Mouse (Mus musculus) ES-Bruce4 (cell line): ENCODE measurements around the gene Rpl24. TPM values are rescaled to one million over a fixed set of nuclear protein-coding genes. Genes with fewer than 3 reads are reported as not detected.
"Not testable (repeated sequence)": the region's sequence is repeated elsewhere in the genome, so short reads cannot be mapped to it uniquely, and the experiment has no call there.

Experiments
- H3K27ac ChIP-seq: 2 replicates; pipeline ENCODE4 v1.5.1; 2012; ENCODE audit warnings: low read length, inconsistent platforms; ENCODE audit not compliant: insufficient read depth
- H3K27me3 ChIP-seq: 2 replicates; pipeline ENCODE4 v1.6.1; 2012; ENCODE audit warnings: mild to moderate bottlenecking, low read length, inconsistent platforms; ENCODE audit not compliant: control insufficient read depth, poor library complexity, insufficient read depth, severe bottlenecking
- H3K36me3 ChIP-seq: 2 replicates; pipeline ENCODE4 v1.6.1; 2012; ENCODE audit warnings: inconsistent platforms, mild to moderate bottlenecking, low read length, moderate library complexity; ENCODE audit not compliant: control insufficient read depth, poor library complexity, insufficient read depth, severe bottlenecking
- H3K4me1 ChIP-seq: one replicate; pipeline ENCODE4 v1.8.1; 2011; ENCODE audit warnings: low read length; ENCODE audit not compliant: control insufficient read depth, insufficient read depth
- H3K4me3 ChIP-seq: 2 replicates; pipeline ENCODE4 v1.5.1; 2011; ENCODE audit warnings: low read depth, mild to moderate bottlenecking, low read length
- H3K9ac ChIP-seq: 2 replicates; pipeline ENCODE4 v1.6.1; 2012; ENCODE audit warnings: low read depth, mild to moderate bottlenecking, inconsistent platforms; ENCODE audit not compliant: poor library complexity, severe bottlenecking
- H3K9me3 ChIP-seq: replicated peaks from 2 replicates; pipeline ENCODE4 v1.6.1; 2012; ENCODE audit warnings: mild to moderate bottlenecking, low read length, inconsistent platforms; ENCODE audit not compliant: control insufficient read depth, poor library complexity, insufficient read depth, severe bottlenecking
- CTCF ChIP-seq: IDR thresholded peaks from one replicate; pipeline ENCODE4 v1.8.1; 2011; ENCODE audit warnings: low read depth, low read length
- EP300 ChIP-seq: IDR thresholded peaks from 2 replicates; pipeline ENCODE4 v1.6.1; 2011; ENCODE audit warnings: low read depth, low read length; ENCODE audit not compliant: insufficient read depth
- POLR2A ChIP-seq: IDR thresholded peaks from one replicate; pipeline ENCODE4 v1.8.1; 2011; ENCODE audit warnings: low read length; ENCODE audit not compliant: insufficient read depth
- polyA plus RNA-seq: library from polyadenylated mRNA; stranded (reverse); fragments of >200 nt; gene quantifications from 2 replicates; pipeline ENCODE4 v1.2.4, GENCODE M21; 2011; ENCODE audit warnings: low read depth; ENCODE audit not compliant: missing spikeins, insufficient read depth, insufficient read length

Gene Rpl24
- polyA plus RNA-seq, 1 experiment: 1,799 TPM

DNA sequence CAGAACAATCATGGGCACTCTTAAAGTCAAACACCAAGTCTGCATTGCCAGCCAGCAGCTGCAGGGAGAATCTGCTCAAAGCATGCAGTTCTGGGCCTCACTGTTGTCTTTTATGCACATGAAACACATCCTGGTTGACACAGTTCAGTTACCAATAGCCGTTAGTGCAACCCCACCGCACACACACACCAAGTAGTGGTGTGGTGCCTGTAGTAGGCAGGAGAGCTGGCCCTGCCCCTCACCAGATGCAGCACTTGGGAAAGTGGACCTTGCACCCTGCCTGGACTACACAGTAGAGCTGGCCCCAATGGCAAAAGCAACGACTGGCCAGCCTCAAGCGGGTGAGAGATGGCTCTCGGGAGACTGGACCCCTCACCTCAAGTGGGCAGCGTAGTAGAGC lies 26.4 kb upstream of the Rpl24 start:
- TF ChIP-seq EP300 (no peak), POLR2A (no peak), CTCF (no peak)
- no peaks in the 10 kb centered on the region for H3K9me3 ChIP-seq
- no peaks in the 10 kb centered on the region for H3K4me1 ChIP-seq
- H3K9ac ChIP-seq: no peak overlapping the region
- no peak overlapping the region for H3K27ac ChIP-seq
- H3K27me3 ChIP-seq: no peaks in the 10 kb centered on the region; the same call in 1 of the 2 replicates
- no peaks in the 10 kb centered on the region for H3K36me3 ChIP-seq
- H3K4me3 ChIP-seq: no peak overlapping the region

GRCm38 (mm10) chr16:55940781-55941180 lies 25.3 kb upstream of the Rpl24 start:
- TF ChIP-seq EP300: no peak
- TF ChIP-seq POLR2A: no peak
- no peak for TF ChIP-seq CTCF
- Histone ChIP-seq H3K27me3 (no peaks in the 10 kb centered on the region; the same call in 1 of the 2 replicates), H3K4me1 (no peaks in the 10 kb centered on the region), H3K9me3 (no peaks in the 10 kb centered on the region), H3K9ac (no peak overlapping the region), H3K4me3 (no peak overlapping the region), H3K27ac (no peak overlapping the region), H3K36me3 (no peaks in the 10 kb centered on the region)

DNA sequence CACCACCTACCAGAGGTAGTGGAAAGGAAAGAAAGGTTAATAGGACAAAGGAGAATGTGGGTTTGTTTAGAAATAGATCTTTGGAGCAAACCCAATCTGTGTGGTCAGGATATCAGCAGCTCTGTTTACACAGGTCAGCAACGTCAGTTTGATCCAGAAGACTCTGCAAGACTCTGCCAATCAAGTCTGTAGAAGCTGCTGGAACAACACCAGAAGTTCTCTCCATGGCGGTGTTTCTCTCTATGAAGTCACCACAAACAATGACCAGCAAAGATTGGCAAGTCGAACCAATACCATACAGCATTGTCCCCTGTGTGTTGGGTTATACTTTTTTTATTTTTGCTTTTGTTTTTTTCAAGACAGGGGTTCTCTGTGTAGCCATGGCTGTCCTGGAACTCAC lies 18.8 kb upstream of the Rpl24 start:
- no peaks in the 10 kb centered on the region for H3K36me3 ChIP-seq
- no peak overlapping the region for H3K4me3 ChIP-seq
- no peak overlapping the region for H3K27ac ChIP-seq
- H3K27me3 ChIP-seq: no peaks in the 10 kb centered on the region; the same call in 1 of the 2 replicates
- TF ChIP-seq EP300 (no peak), CTCF (no peak), POLR2A (no peak)
- H3K9ac ChIP-seq: no peak overlapping the region
- H3K4me1 ChIP-seq: no peaks in the 10 kb centered on the region
- 0 out of 2 replicates have a peak, but pooled peaks cover 5% of the 10 kb centered on the region for H3K9me3 ChIP-seq

GRCm38 (mm10) chr16:55947876-55948410 lies 18.1 kb upstream of the Rpl24 start:
- H3K27ac ChIP-seq, H3K27me3 ChIP-seq, H3K9ac ChIP-seq, H3K4me1 ChIP-seq, H3K9me3 ChIP-seq, H3K4me3 ChIP-seq, H3K36me3 ChIP-seq: not testable (repeated sequence)

GRCm38 (mm10) chr16:55948963-55949362 lies 17.1 kb upstream of the Rpl24 start:
- H3K9ac ChIP-seq: no peak overlapping the region
- H3K9me3 ChIP-seq: 0 out of 2 replicates have a peak, but pooled peaks cover 5% of the 10 kb centered on the region
- no peak overlapping the region for H3K4me3 ChIP-seq
- TF ChIP-seq POLR2A: no peak
- TF ChIP-seq CTCF: no peak
- TF ChIP-seq EP300: no peak
- H3K4me1 ChIP-seq: no peaks in the 10 kb centered on the region
- no peaks in the 10 kb centered on the region for H3K27me3 ChIP-seq
- no peak overlapping the region for H3K27ac ChIP-seq
- no peaks in the 10 kb centered on the region for H3K36me3 ChIP-seq

- H3K36me3 ChIP-seq: no peaks in the 10 kb centered on the region
- H3K9me3 ChIP-seq: peaks cover 10% of the 10 kb centered on the region; the same call in 1 of the 2 replicates
- no peak overlapping the region for H3K9ac ChIP-seq
- H3K4me3 ChIP-seq: no peak overlapping the region
- H3K27me3 ChIP-seq: no peaks in the 10 kb centered on the region
- TF ChIP-seq CTCF: no peak
- no peak for TF ChIP-seq POLR2A
- no peak for TF ChIP-seq EP300
- no peak overlapping the region for H3K27ac ChIP-seq
- no peaks in the 10 kb centered on the region for H3K4me1 ChIP-seq
These were observed 15.6 kb upstream of the Rpl24 start for GRCm38 (mm10) chr16:55950462-55950861.
